Mouse (Mus musculus) activated CD4-positive, CD25-positive, alpha-beta regulatory T cell, adult 4 months (primary cell): ENCODE results near the gene Lrig1. TPM values are rescaled to one million over a fixed set of nuclear protein-coding genes. Genes with fewer than 3 reads are reported as not detected.

Experiments used
- ATAC-seq: one replicate; pipeline ENCODE4 v1.8.0; 2017
- polyA plus RNA-seq, 2 experiments: library from polyadenylated mRNA; unstranded; fragments of 100-300 nt; shearing (Covaris generic); gene quantifications; one replicate each; pipeline ENCODE4 v1.2.1; 2017

Gene Lrig1
- polyA plus RNA-seq, 2 experiments from 2014 or later, result 16.2 to 31.1 TPM

DNA sequence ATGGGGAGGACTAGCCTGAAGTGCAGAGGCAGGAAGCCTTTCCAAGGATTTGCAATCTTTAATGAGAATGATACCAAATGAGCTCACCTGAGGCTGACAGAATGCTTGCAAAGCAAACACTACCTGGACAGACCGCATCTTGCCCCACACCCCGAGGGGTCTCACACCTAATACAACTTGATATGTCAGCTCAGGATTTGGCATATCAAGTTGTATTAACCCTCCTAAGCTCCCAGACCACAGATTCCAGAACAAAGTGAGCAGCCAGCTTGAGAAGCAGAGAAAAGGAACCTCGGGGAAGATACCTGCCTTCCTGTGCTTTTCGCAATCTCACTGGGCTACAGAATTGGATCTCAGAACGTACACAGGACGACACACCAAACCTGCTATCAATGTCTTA is 53.1 kb downstream of the Lrig1 start:
- no peak for ATAC-seq

GRCm38 (mm10) chr6:94646274-94646863 is 53.6 kb downstream of the Lrig1 start:
- peak; percentile 47 for ATAC-seq

GRCm38 (mm10) chr6:94645723-94646122 is 54.2 kb downstream of the Lrig1 start:
- no peak for ATAC-seq

DNA sequence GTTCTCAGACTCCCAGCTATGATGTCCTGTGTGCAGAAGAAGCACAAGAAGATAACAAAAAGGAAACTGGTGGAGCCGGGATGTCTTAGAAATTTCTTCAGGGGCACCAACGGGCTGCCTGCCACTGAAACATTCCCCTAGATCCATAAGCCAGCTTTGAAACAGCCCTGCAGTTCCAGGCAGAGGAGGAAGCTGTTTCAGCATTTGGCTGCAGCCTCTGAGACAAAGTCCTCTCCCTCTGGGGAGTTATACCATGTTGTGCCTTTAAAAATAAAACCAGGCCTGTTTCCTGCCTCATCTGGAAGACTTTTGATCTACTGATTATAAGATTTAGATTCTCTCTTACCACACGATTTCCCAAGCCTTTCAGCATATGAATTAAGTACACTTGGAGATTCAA is 55.3 kb downstream of the Lrig1 start:
- no peak for ATAC-seq

DNA sequence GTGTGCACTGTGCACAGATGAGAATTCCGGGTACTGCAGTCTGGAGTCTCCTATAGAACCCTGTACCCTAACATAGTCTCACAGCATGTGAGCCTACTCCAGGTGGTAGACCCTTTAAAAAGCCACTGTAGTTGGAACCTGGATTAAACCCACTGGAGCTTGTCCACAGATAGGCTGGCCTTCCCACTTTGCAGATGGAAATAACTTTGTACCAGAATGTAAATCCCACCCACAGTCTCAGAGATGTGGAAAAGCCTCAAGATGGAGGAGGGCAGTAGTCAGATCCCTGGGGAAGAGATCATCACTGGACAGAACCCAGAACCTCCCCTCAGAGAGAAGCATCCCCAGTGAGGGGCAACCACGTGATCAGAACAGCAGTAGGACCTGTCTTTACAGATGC is 56.0 kb downstream of the Lrig1 start:
- no peak for ATAC-seq

DNA sequence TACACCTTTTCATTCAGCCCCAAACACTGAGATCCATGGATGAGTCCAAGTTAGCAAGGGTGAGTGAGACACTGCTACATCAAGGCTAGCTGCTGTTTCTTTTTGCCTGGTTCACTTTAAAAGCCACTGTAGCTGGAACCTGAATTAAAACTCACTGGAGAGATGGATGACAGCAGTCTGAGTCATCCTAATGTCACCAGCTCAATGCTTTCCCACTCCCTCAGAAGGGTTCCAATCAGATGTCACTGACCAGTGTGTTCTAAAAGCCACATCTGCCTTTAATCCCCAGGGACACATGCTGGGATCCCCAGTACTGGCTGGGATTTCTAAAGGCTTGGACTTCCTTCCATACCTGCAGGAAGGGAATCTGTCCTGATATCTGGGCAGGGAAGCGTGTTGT is 57.9 kb downstream of the Lrig1 start:
- no peak for ATAC-seq

DNA sequence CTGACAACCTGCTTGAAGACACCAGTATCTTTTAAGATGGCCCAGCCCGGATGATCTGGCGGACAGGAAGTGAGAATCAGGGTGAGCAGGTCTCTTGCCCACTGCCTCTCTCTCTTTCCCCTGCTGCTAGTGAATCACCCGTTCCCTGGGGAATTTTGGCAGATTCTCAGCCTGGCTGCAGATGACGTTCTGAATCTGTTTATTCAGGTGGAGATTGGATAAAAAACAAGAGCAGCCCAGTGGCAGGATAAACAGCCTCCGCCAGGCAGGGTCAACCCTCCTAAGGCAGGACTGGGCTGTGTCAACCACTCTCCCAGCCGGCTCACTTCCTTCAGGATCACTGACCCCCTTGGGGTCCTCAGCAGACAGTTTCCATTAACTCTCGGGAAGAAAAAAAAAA is 59.7 kb downstream of the Lrig1 start:
- ATAC-seq, result no peak

DNA sequence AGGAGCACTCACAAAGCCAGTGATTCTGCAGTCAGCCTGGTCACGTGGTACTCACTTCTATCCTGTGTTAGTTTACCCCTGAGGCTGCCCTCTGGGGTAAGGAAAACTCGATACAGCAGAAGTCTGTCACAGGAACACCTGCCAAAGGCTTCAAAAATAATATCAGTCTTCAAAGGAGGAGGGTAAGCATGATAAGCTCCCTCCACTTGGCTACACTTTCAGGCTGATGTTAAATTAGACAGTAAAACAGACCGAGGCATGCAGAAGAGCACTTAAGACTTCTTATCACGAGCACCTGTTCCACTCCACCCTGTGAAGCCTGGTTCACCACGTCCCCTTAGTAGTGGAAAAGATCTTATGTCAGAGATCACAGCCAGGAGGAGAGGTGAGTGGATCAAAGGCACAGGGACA is 62.9 kb downstream of the Lrig1 start:
- peak; percentile 11 for ATAC-seq

DNA sequence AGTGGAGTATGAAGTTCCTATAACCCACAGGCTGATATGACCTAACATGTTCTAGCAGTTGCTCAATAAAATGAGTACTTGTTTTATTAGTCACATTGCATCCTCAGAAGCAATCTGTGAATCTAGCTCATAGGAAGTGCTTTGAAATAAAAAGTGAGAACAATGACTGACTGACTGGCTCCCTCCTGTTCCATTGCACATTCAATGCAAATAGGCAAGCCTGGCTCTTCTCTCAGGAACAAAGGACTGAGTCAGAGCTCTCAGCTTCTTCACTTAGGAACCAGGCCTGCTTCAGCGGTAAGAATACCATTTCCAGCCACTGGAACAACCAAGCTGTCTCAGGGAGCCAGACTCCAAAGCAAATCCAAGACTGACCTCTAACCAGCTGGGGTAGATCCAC is 64.6 kb downstream of the Lrig1 start:
- ATAC-seq, result peak; percentile 34

GRCm38 (mm10) chr6:94634710-94635109 is 65.2 kb downstream of the Lrig1 start:
- peak; percentile 18 for ATAC-seq

GRCm38 (mm10) chr6:94634274-94634673 is 65.7 kb downstream of the Lrig1 start:
- ATAC-seq, result peak; percentile 6

DNA sequence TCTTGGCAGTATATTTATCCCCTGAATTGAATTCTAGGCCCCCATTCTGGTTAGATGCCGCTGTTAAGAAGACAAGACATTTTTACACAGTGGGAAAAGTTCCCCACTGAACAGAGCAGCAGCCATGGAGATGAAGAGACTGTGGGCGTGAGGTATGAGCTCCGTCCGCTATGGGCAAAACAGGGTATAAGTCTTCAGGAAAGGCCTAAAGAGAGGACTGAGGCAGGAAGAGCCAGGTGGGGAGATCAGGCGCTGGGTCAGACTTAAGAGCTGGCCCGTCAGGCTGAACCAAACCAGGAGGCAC is 68.2 kb downstream of the Lrig1 start:
- no peak for ATAC-seq

GRCm38 (mm10) chr6:94631051-94631778 is 68.7 kb downstream of the Lrig1 start:
- no peak for ATAC-seq

GRCm38 (mm10) chr6:94628787-94629186 is 71.2 kb downstream of the Lrig1 start:
- no peak for ATAC-seq

GRCm38 (mm10) chr6:94627714-94628595 is 72.0 kb downstream of the Lrig1 start:
- ATAC-seq, result no peak

- no peak for ATAC-seq
These were observed 73.2 kb downstream of the Lrig1 start for GRCm38 (mm10) chr6:94626807-94627206.

GRCm38 (mm10) chr6:94625896-94626295 is 74.1 kb downstream of the Lrig1 start:
- peak; percentile 37 for ATAC-seq

DNA sequence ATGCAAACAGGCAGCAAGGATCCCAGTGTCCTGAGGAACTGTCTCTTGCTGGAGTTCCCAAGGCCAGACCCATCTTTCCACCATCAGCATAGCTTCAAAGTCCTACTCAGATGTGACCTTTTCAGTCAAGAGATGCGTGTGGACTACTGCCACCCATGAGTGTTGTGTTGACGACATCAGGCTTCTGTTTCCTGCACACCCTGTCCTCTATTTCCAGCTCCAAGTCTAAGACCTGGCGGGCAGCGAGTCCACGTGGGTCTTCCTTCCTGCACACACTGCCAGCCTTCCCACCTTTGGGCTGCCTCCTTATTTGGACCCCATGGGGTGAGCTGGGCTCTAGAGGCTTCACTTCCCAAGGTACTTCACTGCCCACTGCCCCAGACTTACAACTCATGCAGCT is 75.4 kb downstream of the Lrig1 start:
- no peak for ATAC-seq

- peak; percentile 67 for ATAC-seq
These were observed 77.0 kb downstream of the Lrig1 start for GRCm38 (mm10) chr6:94622983-94623382.

DNA sequence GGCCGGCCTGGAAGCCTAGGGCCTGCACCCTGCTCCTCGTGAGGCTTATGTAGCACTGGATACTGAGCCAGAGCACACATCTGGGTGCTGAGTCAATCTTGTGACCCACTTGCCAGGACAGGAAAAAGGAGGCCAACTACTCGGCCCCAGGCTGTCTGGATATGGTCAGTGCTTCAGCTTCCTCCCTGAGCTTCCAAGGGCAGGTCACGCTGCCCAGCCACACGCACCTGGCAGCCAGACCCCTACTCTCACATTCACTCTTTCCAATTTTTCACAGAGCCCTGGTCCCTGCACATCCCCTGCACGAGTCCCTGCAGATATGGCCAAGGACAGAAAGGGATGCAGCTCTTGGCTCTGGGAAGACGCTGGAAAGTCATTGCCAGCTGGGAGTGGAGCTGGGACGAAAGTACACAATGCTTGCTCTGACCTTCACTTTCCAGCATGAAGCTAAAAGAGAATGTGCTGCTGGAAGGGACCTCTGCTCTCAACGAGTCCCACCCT is 79.1 kb downstream of the Lrig1 start:
- ATAC-seq, result no peak

GRCm38 (mm10) chr6:94620287-94620686 is 79.7 kb downstream of the Lrig1 start:
- no peak for ATAC-seq

- ATAC-seq, result no peak
These were observed 81.3 kb downstream of the Lrig1 start for GRCm38 (mm10) chr6:94618671-94619070.

DNA sequence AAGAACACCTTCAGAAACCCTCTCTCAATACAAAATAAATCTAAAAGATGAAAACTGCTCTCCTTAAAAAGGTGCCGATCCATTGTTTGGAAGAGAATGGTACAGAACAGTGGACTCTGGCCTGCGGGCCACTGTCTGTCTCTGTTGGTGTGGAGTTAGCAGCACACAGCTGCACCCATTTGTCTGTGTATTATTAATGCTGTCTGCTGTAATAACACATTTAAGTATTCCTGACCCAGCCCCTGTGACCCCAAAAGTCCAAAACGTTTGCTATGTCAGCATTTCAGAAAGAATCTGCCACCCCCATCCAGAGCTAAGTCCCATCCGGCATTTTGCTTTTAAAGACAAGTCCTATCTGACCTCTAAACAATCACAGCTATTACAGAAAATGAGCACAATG is 84.0 kb downstream of the Lrig1 start:
- no peak for ATAC-seq

GRCm38 (mm10) chr6:94614346-94614745 is 85.6 kb downstream of the Lrig1 start:
- no peak for ATAC-seq
